Mouse (Mus musculus) embryonic facial prominence, embryonic 12.5 days (tissue): ENCODE data around the gene Tmem106b. TPM values are rescaled to one million over a fixed set of nuclear protein-coding genes. Genes with fewer than 3 reads are reported as not detected.
A peak's percentile ranks its signal among the peaks of the same experiment; 100 is the strongest.

Source experiments
- ATAC-seq: fragments of 200-750 bp; cut with Nextera tagmentation; 2 replicates; pipeline ENCODE4 v1.8.0; 2017; ENCODE audit not compliant: insufficient number of reproducible peaks, insufficient read depth, low FRiP score, low TSS enrichment
- H3K27ac ChIP-seq: fragments of 300-500 bp; sonication (generic); 2 replicates; pipeline ENCODE4 v1.5.1; 2016; ENCODE audit warnings: mild to moderate bottlenecking
- H3K27me3 ChIP-seq: fragments of 300-500 bp; sonication (generic); 2 replicates; pipeline ENCODE4 v1.6.1; 2016; ENCODE audit warnings: mild to moderate bottlenecking, moderate library complexity
- H3K36me3 ChIP-seq: fragments of 300-500 bp; sonication (generic); 2 replicates; pipeline ENCODE4 v1.6.1; 2016; ENCODE audit warnings: mild to moderate bottlenecking
- H3K4me1 ChIP-seq: fragments of 300-500 bp; sonication (generic); 2 replicates; pipeline ENCODE4 v1.6.1; 2016
- H3K4me2 ChIP-seq: fragments of 300-500 bp; sonication (generic); replicated peaks from 2 replicates; pipeline ENCODE4 v1.6.1; 2016; ENCODE audit warnings: mild to moderate bottlenecking, moderate library complexity
- H3K4me3 ChIP-seq: fragments of 300-500 bp; sonication (generic); 2 replicates; pipeline ENCODE4 v1.5.1; 2016; ENCODE audit warnings: mild to moderate bottlenecking
- H3K9ac ChIP-seq: fragments of 300-500 bp; sonication (generic); 2 replicates; pipeline ENCODE4 v1.6.1; 2016; ENCODE audit warnings: mild to moderate bottlenecking, moderate library complexity
- H3K9me3 ChIP-seq: fragments of 300-500 bp; sonication (generic); 2 replicates; pipeline ENCODE4 v1.6.1; 2016; ENCODE audit warnings: mild to moderate bottlenecking, moderate library complexity
- WGBS: fragments of 180-500 bp; shearing (Covaris S2); methylation state at CpG from one replicate; pipeline ENCODE4 v1.1.7; 2016; 5-methylcytosine and 5-hydroxymethylcytosine counted together
- polyA plus RNA-seq: library from polyadenylated mRNA; unstranded; fragments of >200 nt; fragmentation: Nextera tagmentation; extraction: Ambion mirVana; gene quantifications from 2 replicates; pipeline ENCODE4 v1.2.1, GENCODE M21; 2016

The Tmem106b gene
- 32.9 and 36.2 TPM in 2 replicates for polyA plus RNA-seq

DNA sequence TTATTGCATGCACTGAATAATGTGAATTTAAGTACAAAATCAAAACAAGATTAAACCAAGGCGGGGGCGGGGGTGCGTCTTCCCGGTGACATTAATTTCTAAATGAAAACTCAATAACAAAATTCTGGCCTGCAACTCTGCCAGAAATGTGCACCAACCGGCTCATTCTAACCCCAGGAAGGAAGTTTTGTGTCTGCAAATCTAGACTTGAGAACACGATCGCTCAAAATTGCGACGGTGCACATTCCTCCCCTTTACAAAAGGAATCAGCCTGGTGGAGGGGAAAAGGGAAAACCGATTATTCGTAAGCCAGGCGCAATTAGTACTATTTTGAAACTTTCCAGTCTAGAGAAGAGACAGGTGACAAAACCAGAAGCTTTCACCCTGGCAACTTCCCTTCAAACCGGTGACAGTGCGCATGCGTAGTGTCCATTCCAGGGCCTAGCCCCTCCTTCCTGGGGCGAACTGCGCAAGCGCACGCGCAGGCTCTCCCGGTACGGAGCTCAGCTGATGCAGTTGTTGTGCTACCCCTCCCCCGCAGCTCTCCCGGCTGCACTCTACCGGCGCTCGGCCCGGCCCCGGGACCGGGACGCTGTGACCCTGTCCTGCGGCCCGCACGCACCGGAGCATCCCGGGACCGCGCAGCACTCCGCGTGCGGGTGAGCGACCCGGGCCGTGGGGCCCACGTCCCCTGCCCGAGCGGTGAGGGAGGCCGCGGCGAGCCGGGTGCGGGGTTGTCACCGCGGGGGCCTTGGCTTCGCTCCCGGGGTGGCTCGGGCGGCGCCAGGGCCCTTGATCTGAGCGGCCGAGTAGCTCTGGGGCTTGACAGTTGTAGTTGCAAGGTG is at the start of gene Tmem106b:
Gene Tmem106b (plus strand): TSS at position 458 of the 845 bp plus-strand sequence.
- ATAC-seq, result peak; percentile 97
- Histone ChIP-seq H3K4me1 (peaks cover 5% of the 10 kb centered on the region; the same call in 1 of the 2 replicates), H3K9ac (peak within 1 kb of the TSS; percentile 94), H3K4me2 (peak within 1 kb of the TSS; percentile 66), H3K27me3 (no peaks in the 10 kb centered on the region), H3K9me3 (no peaks in the 10 kb centered on the region), H3K36me3 (peaks cover 14% of the 10 kb centered on the region), H3K4me3 (peak within 1 kb of the TSS; percentile 93), H3K27ac (peak within 1 kb of the TSS; percentile 73)
- WGBS, result 3% methylated on average over 61 of the region's 61 CpGs

DNA sequence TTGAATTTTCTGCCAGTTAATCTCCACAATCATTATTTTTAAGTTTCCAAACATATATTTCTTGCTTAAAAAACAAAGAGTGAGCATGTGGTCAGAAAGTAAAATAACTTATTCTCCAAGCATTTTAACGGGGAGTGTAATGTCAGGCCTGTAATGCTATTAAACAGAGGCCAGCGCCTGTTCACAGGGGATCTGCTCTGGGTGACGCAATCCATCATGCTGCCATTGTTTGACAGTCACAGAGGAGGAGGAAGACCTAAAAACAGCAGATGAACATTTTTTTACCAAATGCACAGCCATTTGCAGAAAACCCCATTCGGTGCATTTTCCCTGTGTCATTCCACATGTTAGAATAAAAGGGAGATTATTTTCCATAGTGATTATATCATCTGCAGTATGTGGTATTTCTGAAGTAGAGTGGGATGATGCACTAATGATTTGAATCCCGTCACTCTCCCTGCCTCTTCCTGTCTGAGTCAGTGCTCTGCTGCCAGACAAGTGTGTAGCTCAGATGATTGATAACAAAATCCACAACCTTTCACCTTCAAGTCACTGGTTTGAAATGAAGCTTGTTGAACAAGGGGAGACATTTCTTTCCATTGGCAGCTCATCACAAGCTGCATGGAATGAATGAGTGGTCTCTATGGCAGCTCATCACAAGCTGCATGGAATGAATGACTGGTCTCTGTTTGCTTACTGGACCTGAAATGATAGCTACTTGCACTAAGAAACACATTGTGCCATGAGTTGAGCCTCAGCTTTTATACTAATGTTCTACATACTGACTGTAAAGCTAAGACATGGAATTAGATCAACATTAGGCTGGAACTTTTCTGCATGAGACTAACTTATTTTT is 48.1 kb upstream of the Tmem106b start:
- H3K27ac ChIP-seq, result no peak overlapping the region
- no peak overlapping the region for H3K4me3 ChIP-seq
- ATAC-seq, result no peak
- H3K27me3 ChIP-seq, result no peaks in the 10 kb centered on the region
- no peak overlapping the region for H3K9ac ChIP-seq
- 58% methylated on average over 5 of the region's 5 CpGs for WGBS
- H3K36me3 ChIP-seq, result no peaks in the 10 kb centered on the region
- no peaks in the 10 kb centered on the region for H3K4me1 ChIP-seq
- no peak overlapping the region for H3K4me2 ChIP-seq
- no peaks in the 10 kb centered on the region for H3K9me3 ChIP-seq

DNA sequence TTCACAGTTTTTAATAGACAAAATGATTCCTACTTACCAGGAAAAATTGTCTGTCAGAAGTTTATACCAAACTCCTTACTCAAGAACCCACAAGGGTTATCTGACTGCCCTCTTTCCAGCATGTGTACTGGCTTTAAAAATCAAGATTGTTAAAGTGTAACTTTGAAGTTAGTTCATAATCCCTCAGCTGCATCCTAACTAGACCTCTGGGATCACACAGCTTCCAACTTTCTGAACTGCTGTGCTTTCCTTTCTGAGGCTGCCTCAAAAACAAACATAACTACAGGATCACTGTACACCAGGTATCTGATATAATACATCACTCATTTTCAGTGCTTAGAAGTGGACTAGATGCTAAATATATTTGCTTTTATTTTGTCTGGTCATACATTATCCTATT is 39.0 kb upstream of the Tmem106b start:
- Histone ChIP-seq H3K4me3 (no peak overlapping the region), H3K4me1 (no peaks in the 10 kb centered on the region), H3K4me2 (no peak overlapping the region), H3K27me3 (no peaks in the 10 kb centered on the region), H3K9me3 (no peaks in the 10 kb centered on the region), H3K9ac (no peak overlapping the region), H3K36me3 (no peaks in the 10 kb centered on the region), H3K27ac (no peak overlapping the region)
- ATAC-seq, result no peak

DNA sequence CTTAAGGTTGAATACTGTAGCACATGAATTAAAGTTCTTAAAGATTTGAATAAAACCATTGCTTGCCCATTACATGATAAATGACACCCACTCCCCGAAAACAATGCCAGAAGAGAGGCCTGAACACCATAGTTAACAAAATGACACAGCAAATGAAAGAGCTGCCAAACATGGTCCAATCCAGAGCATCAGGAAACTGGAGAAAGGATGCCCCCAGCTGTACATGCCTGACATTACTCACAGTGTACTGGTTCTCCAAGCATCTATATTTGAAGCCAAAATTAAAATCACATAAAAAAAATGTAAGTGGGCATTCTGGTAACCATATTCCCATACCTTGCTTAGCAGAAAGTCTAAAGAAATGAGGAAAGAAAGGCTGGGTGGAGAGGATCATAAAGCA is 38.6 kb upstream of the Tmem106b start:
- no peaks in the 10 kb centered on the region for H3K27me3 ChIP-seq
- no peak overlapping the region for H3K4me2 ChIP-seq
- H3K9ac ChIP-seq, result no peak overlapping the region
- no peak for ATAC-seq
- H3K4me3 ChIP-seq, result no peak overlapping the region
- no peaks in the 10 kb centered on the region for H3K9me3 ChIP-seq
- H3K4me1 ChIP-seq, result no peaks in the 10 kb centered on the region
- 59% methylated on average over 1 of the region's 1 CpGs for WGBS
- H3K27ac ChIP-seq, result no peak overlapping the region
- H3K36me3 ChIP-seq, result no peaks in the 10 kb centered on the region

DNA sequence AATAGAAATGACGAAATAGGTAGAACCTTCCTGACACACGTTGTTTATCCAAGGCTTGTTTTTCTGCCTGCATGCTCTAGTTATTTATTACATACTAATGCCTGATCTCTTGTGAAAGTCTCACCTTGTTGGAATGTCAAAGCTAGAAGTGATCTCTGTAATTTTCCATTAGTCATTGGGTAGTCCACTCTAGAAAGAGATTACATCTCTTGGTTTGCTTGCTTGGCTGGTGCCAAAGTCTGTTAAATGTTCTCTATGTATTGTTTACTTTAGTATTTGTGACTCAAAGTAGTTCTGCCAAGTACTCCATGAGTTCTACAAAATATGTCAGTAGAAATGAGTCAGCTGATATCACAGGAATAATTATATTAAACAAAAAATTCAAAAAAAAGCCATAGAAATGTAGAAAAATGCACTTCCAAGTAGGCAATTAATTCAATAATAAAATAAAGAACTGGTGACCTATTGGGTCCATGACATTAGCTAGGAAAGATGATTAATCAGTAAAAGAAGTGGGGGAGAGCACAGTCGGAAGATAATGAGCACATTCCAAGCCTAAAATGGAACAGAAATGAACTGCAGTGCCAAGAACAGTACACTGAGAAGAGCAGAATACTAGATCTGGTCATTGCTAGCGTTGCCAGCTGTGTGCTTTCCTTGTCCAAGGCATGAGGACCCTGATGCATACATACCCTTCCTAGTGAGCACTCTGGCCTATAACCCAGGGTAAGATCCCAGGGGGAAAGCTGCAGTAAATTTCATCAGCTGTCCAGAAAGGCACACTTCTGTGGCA is 17.0 kb upstream of the Tmem106b start:
- H3K27me3 ChIP-seq, result no peaks in the 10 kb centered on the region
- H3K9me3 ChIP-seq, result no peaks in the 10 kb centered on the region
- H3K27ac ChIP-seq, result no peak overlapping the region
- H3K4me3 ChIP-seq, result no peak overlapping the region
- ATAC-seq, result no peak
- no peaks in the 10 kb centered on the region for H3K4me1 ChIP-seq
- no peak overlapping the region for H3K9ac ChIP-seq
- no peak overlapping the region for H3K4me2 ChIP-seq
- H3K36me3 ChIP-seq, result no peaks in the 10 kb centered on the region
- WGBS, result 81% methylated on average over 4 of the region's 4 CpGs

DNA sequence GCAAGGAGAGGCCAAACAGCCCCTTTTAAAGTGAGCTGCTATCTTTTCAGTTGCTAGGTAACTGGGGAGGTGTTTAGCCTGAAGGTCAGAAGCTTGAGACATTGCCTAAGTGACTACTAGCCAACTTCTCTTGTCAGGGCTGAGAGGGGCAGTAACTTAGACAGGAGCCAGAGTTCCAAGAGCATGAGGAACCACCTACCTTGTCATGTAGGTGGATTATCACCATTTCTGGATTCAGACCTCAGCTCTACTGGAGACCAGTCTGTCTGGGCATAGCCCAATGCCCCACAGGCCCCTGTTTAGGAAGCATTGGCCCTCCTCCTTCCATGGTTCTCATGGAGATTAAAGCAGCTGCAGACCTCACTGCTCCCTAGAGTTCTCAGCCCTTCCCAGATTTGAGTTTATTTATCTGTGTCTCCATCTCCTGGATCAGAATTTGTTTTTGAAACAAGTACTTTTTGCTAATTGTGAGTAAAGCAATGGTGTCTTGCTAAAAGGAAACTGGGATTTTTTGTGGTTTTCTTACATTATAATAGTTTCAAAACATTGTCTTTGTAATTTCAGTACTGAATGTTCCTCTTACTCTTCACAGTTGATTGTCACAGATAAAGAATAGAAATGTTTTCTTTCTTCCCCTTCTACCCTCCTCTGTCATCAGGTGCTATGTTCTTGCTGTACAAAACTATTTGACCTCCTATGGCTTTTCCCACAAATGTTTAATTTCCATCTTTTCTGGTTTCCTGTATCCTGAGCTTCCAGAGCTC is 8.1 kb upstream of the Tmem106b start:
- Histone ChIP-seq H3K27me3 (no peaks in the 10 kb centered on the region), H3K4me2 (no peak overlapping the region), H3K36me3 (no peaks in the 10 kb centered on the region), H3K4me1 (no peaks in the 10 kb centered on the region), H3K9me3 (no peaks in the 10 kb centered on the region), H3K27ac (no peak overlapping the region), H3K9ac (no peak overlapping the region), H3K4me3 (no peak overlapping the region)
- no peak for ATAC-seq

DNA sequence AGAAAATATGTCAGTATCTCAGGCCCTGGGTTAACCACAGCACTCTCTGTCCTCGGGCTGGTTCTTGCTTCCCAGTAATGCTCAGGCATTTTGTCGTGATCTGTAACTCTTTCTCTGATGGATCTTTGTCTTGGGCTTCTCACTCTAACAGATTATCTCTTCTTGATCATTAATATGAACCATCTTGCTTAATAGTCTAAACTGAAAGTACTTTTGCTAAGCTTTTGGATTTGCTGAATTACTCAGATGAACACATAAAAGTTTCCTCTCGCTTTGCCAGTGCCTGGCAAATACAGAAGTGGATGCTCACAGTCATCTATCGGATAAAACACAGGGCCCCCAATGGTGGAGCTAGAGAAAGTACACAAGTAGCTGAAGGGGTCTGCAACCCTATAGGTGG is 7.5 kb upstream of the Tmem106b start:
- no peak for ATAC-seq
- no peak overlapping the region for H3K4me3 ChIP-seq
- no peak overlapping the region for H3K27ac ChIP-seq
- H3K4me2 ChIP-seq, result no peak overlapping the region
- H3K9ac ChIP-seq, result no peak overlapping the region
- WGBS, result 73% methylated on average over 4 of the region's 4 CpGs
- no peaks in the 10 kb centered on the region for H3K9me3 ChIP-seq
- H3K27me3 ChIP-seq, result no peaks in the 10 kb centered on the region
- H3K36me3 ChIP-seq, result no peaks in the 10 kb centered on the region
- no peaks in the 10 kb centered on the region for H3K4me1 ChIP-seq

DNA sequence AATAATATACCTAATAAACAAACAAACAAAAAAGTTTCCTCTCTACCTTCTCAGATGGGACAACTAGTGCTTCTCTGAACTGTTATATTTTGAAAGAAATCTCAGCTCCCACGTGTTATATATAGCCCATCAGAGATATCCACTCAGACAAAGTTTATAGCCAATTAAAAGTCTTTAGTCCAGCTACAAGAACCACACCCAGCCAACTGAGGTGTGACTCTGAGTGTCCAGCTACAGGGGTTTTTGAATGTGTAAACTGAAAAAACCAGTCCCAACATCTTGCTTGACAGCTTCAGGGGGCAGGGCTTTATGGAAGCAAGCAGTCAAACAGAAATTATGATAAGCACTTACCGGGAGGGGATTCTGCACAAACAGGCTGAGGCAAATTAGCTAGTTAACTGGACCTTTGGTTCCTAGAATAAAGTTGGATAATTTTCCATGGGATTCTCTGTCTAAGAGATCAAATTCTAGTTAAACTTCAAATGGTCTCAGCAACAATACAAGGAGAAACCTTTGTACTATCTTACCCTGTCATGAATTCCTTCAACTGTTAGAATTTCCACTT is 6.8 kb upstream of the Tmem106b start:
- Histone ChIP-seq H3K4me2 (no peak overlapping the region), H3K27me3 (no peaks in the 10 kb centered on the region), H3K36me3 (no peaks in the 10 kb centered on the region), H3K4me3 (no peak overlapping the region), H3K4me1 (no peaks in the 10 kb centered on the region), H3K27ac (no peak overlapping the region), H3K9ac (no peak overlapping the region), H3K9me3 (no peaks in the 10 kb centered on the region)
- WGBS, result 68% methylated on average over 2 of the region's 2 CpGs
- no peak for ATAC-seq

DNA sequence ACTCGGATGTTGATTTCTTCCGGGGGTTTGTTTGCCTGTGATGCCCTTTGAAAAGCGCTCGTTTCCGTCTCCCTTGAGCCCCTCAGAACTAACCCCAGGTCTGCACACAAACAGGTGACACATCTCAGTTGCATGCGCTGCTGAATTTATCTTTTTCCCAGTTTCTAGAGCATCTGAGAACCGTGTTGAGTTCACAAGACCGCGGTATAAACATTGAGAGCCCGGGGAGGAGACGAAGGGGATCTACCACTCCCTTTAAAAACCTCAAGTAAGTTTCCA is 527 bp downstream of the Tmem106b start:
- H3K4me3 ChIP-seq, result peak overlapping the region; percentile 93
- 1% methylated on average over 11 of the region's 11 CpGs for WGBS
- H3K27me3 ChIP-seq, result no peaks in the 10 kb centered on the region
- ATAC-seq, result no peak
- H3K4me1 ChIP-seq, result peaks cover 5% of the 10 kb centered on the region; the same call in 1 of the 2 replicates
- H3K9me3 ChIP-seq, result no peaks in the 10 kb centered on the region
- peak overlapping the region; percentile 66 for H3K4me2 ChIP-seq
- H3K27ac ChIP-seq, result peak overlapping the region; percentile 73; the same call in 1 of the 2 replicates
- H3K36me3 ChIP-seq, result peaks cover 14% of the 10 kb centered on the region
- peak overlapping the region; percentile 94 for H3K9ac ChIP-seq

DNA sequence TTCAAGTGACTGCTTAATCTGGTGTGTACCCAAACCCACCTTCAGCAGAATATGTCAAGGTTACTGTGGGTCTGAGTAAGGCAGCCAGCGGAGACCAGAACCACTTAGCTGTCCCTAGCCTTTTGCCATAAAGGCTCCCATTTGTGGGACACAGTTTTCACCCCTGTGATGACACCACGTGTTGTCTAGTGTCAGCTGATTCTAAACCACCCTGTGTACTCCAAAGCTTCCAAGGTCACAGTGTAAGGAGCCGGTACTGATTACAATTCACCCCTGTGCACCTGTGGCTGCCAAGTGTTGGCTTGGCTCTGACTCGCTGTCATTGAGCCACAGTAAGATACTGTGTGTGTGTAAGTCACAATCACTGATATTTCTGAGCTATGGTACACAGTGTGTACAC is 926 bp downstream of the Tmem106b start:
- no peak overlapping the region for H3K27ac ChIP-seq
- WGBS, result 60% methylated on average over 4 of the region's 4 CpGs
- H3K4me3 ChIP-seq, result peak overlapping the region; percentile 93
- no peak for ATAC-seq
- H3K9ac ChIP-seq, result peak overlapping the region; percentile 94
- peaks cover 18% of the 10 kb centered on the region for H3K36me3 ChIP-seq
- no peaks in the 10 kb centered on the region for H3K9me3 ChIP-seq
- H3K4me2 ChIP-seq, result peak overlapping the region; percentile 66
- peaks cover 5% of the 10 kb centered on the region; the same call in 1 of the 2 replicates for H3K4me1 ChIP-seq
- H3K27me3 ChIP-seq, result no peaks in the 10 kb centered on the region

DNA sequence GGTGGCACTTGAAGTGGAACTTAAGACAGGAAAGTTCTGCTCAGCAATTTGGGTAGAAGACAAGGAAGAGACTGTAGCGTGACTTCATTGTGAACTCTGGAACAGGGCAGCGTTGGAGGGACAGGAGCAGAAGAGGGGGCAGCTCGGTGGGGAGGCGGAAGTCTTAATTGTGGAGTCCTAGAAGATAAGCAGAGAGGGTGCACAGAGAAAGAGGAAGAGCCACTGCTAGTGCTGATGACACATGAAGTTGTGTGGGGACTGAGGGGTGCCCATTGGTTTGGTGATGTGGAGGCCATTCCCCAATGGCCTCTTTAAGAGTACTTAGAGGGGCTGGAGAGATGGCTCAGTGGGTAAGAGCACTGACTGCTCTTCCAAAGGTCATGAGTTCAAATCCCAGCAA is 3.5 kb downstream of the Tmem106b start:
- Histone ChIP-seq H3K9ac (no peak overlapping the region), H3K27me3 (no peaks in the 10 kb centered on the region), H3K9me3 (no peaks in the 10 kb centered on the region), H3K4me3 (no peak overlapping the region), H3K4me2 (no peak overlapping the region), H3K36me3 (peaks cover 24% of the 10 kb centered on the region), H3K4me1 (peaks cover 5% of the 10 kb centered on the region; the same call in 1 of the 2 replicates), H3K27ac (no peak overlapping the region)
- 91% methylated on average over 4 of the region's 4 CpGs for WGBS
- no peak for ATAC-seq
